Comparison of ENCODE assay signal across 29 mouse cellular contexts in genomic region chr7:96703958-96704357, GRCm38 (mm10).
DNase-seq lines count a peak whose midpoint lies in the region; ATAC-seq lines count a peak whose summit lies in the region.
"Had no signal": no experiment of that assay in that cellular context is flagged by ENCODE, and none has a peak within 500 bp of the region (broad histone marks: within the 10 kb centered on the region; RNA-seq: fewer than 3 reads in every experiment).

No protein-coding gene starts in this region.

- WGBS in embryonic facial prominence, embryonic 14.5 days: 81% methylated on average over 16 of the region's 16 CpGs

- H3K4me1 ChIP-seq in megakaryocyte, embryonic 14.5 days: peaks cover 29% of the 10 kb centered on the region
- no peaks in the 10 kb centered on the region for H3K4me1 ChIP-seq in embryonic facial prominence, embryonic 14.5 days (ENCODE audit: control insufficient read depth, insufficient read depth, low read length)
- H3K4me1 ChIP-seq: embryonic facial prominence, embryonic 15.5 days; heart, embryonic 15.5 days; neural tube, embryonic 15.5 days had no signal

- no peaks in the 10 kb centered on the region for H3K9me3 ChIP-seq in megakaryocyte, embryonic 14.5 days
- H3K9me3 ChIP-seq in embryonic facial prominence, embryonic 14.5 days (ENCODE audit: control insufficient read depth, low read length): no peaks in the 10 kb centered on the region
- H3K9me3 ChIP-seq: embryonic facial prominence, embryonic 15.5 days; heart, embryonic 15.5 days; hindbrain, embryonic 15.5 days; limb, embryonic 13.5 days; neural tube, embryonic 15.5 days had no signal

- intact Hi-C loops in left cerebral cortex, postnatal 4 days (cut with DNase I): no loop called here
- intact Hi-C loops in left cerebral cortex, postnatal 36 days (cut with DNase I): no loop called here

- no peak overlapping the region for H3K9ac ChIP-seq in embryonic facial prominence, embryonic 14.5 days (ENCODE audit: low read depth, low read length)
- H3K9ac ChIP-seq: embryonic facial prominence, embryonic 15.5 days; forebrain, postnatal 0 days; heart, embryonic 15.5 days; hindbrain, embryonic 15.5 days; limb, embryonic 13.5 days; liver, embryonic 14.5 days; neural tube, embryonic 15.5 days had no signal

- H3K4me3 ChIP-seq in megakaryocyte, embryonic 14.5 days (replicated peaks): peak overlapping the region; percentile 34
- no peak overlapping the region for H3K4me3 ChIP-seq in embryonic facial prominence, embryonic 14.5 days (ENCODE audit: low read depth, low read length)
- H3K4me3 ChIP-seq: embryonic facial prominence, embryonic 15.5 days; heart, embryonic 15.5 days; hindbrain, embryonic 15.5 days; limb, embryonic 13.5 days; neural tube, embryonic 15.5 days had no signal

- H3K4me2 ChIP-seq in embryonic facial prominence, embryonic 14.5 days (ENCODE audit: low read depth, low read length): no peak overlapping the region
- H3K4me2 ChIP-seq: embryonic facial prominence, embryonic 15.5 days; heart, embryonic 15.5 days; hindbrain, embryonic 15.5 days; limb, embryonic 13.5 days; midbrain, embryonic 11.5 days; neural tube, embryonic 15.5 days had no signal

- H3K27ac ChIP-seq in embryonic facial prominence, embryonic 14.5 days (replicated peaks; ENCODE audit: low read depth, low read length): no peak overlapping the region
- H3K27ac ChIP-seq: embryonic facial prominence, embryonic 15.5 days; heart, embryonic 15.5 days; hindbrain, embryonic 15.5 days; limb, embryonic 13.5 days; liver, embryonic 14.5 days; neural tube, embryonic 15.5 days had no signal

- no peak for ATAC-seq in megakaryocyte, adult 5-6 weeks (ENCODE audit: poor library complexity, severe bottlenecking)
- peak; percentile 44; the same call in 1 of the 2 replicates for ATAC-seq in embryonic facial prominence, embryonic 14.5 days (ENCODE audit: low read depth)
- ATAC-seq: activated CD4-positive, CD25-positive, alpha-beta regulatory T cell, adult 4 months; forebrain, postnatal 0 days had no signal

- H3K36me3 ChIP-seq in megakaryocyte, embryonic 14.5 days (replicated peaks; ENCODE audit: low read length): no peaks in the 10 kb centered on the region
- peaks cover 6% of the 10 kb centered on the region for H3K36me3 ChIP-seq in embryonic facial prominence, embryonic 14.5 days (ENCODE audit: control insufficient read depth, insufficient read depth, low read length)
- H3K36me3 ChIP-seq: G1E; heart, embryonic 15.5 days; hindbrain, embryonic 15.5 days; neural tube, embryonic 15.5 days had no signal

- H3K27me3 ChIP-seq in megakaryocyte, embryonic 14.5 days (replicated peaks): peaks cover 15% of the 10 kb centered on the region
- H3K27me3 ChIP-seq in embryonic facial prominence, embryonic 14.5 days (replicated peaks; ENCODE audit: control insufficient read depth, insufficient read depth, low read length): no peaks in the 10 kb centered on the region
- H3K27me3 ChIP-seq: CH12.LX; embryonic facial prominence, embryonic 15.5 days; hindbrain, embryonic 15.5 days; limb, embryonic 13.5 days; neural tube, embryonic 15.5 days had no signal

- DNase-seq in left cerebral cortex, postnatal 4 days: peak; percentile 17
- no peak for DNase-seq in left cerebral cortex, postnatal 36 days (ENCODE audit: low spot score in 2 of 2)
- DNase-seq in embryonic facial prominence, embryonic 14.5 days (ENCODE audit: low spot score): no peak
- no peak for DNase-seq in gastrocnemius, postnatal 25 days
- no peak for DNase-seq in ovary, postnatal 36 days (ENCODE audit: low spot score)
- DNase-seq: adrenal gland, adult 8-10 months; B cell, adult 2 months; cerebellum, adult 11-12 months; cerebellum, postnatal 25 days; embryo, embryonic 11 days; forebrain, postnatal 0 days; gastrocnemius, postnatal 36 days; heart, postnatal 4 days; kidney, adult 8-10 months; kidney, postnatal 25 days; layer of hippocampus, postnatal 36 days; lung, postnatal 14 days had no signal
